In genomic region chr9:80303518-80303917, GRCm38 (mm10) we compare ENCODE assay signal across 11 mouse cellular contexts.
DNase-seq lines count a peak whose midpoint lies in the region; ATAC-seq and TF ChIP-seq lines count a peak whose summit lies in the region.
"Had no signal": no experiment of that assay in that cellular context is flagged by ENCODE, and none has a peak within 500 bp of the region (broad histone marks: within the 10 kb centered on the region; RNA-seq: fewer than 3 reads in every experiment).

No protein-coding gene starts in this region.

- no peaks in the 10 kb centered on the region for H3K27me3 ChIP-seq in forebrain, embryonic 12.5 days
- H3K27me3 ChIP-seq in forebrain, embryonic 11.5 days (ENCODE audit: control insufficient read depth, insufficient read depth, low read length), result no peaks in the 10 kb centered on the region
- H3K27me3 ChIP-seq: hindbrain, embryonic 13.5 days; limb, embryonic 13.5 days had no signal

- intact Hi-C loops in left cerebral cortex, adult 2 months (cut with DNase I), result no loop called here
- intact Hi-C loops in left cerebral cortex, postnatal 10 days (cut with DNase I), result loop anchor here (10.0 kb wide), 1 partner anchor 1331 kb away; the partner anchor contains the start of gene Htr1b

- 0 out of 2 replicates have a peak, but pooled peaks have one; percentile 33 for ATAC-seq in forebrain, embryonic 12.5 days (ENCODE audit: low FRiP score)
- no peak for ATAC-seq in forebrain, embryonic 11.5 days (replicated peaks; ENCODE audit: low FRiP score)
- no peak for ATAC-seq in frontal cortex, adult (ENCODE audit: low TSS enrichment)

- no peak overlapping the region for H3K27ac ChIP-seq in forebrain, embryonic 12.5 days
- H3K27ac ChIP-seq in forebrain, embryonic 11.5 days (ENCODE audit: low read depth, low read length), result no peak overlapping the region
- H3K27ac ChIP-seq in left cerebral cortex, adult 2 months, result no peak overlapping the region
- H3K27ac ChIP-seq: hindbrain, embryonic 13.5 days; limb, embryonic 13.5 days had no signal

- no peak overlapping the region for H3K4me3 ChIP-seq in forebrain, embryonic 12.5 days (replicated peaks)
- H3K4me3 ChIP-seq in forebrain, embryonic 11.5 days (ENCODE audit: low read depth, low read length), result no peak overlapping the region
- H3K4me3 ChIP-seq in left cerebral cortex, adult 2 months, result no peak overlapping the region
- H3K4me3 ChIP-seq: hindbrain, embryonic 13.5 days; limb, embryonic 13.5 days had no signal

- no peak overlapping the region for H3K9ac ChIP-seq in forebrain, embryonic 12.5 days
- no peak overlapping the region for H3K9ac ChIP-seq in forebrain, embryonic 11.5 days (ENCODE audit: low read length)
- H3K9ac ChIP-seq: hindbrain, embryonic 13.5 days; limb, embryonic 13.5 days had no signal

- no peaks in the 10 kb centered on the region for H3K9me3 ChIP-seq in forebrain, embryonic 12.5 days
- H3K9me3 ChIP-seq in forebrain, embryonic 11.5 days (ENCODE audit: control insufficient read depth, low read length), result no peaks in the 10 kb centered on the region
- H3K9me3 ChIP-seq: G1E; hindbrain, embryonic 13.5 days; limb, embryonic 13.5 days had no signal

- H3K4me2 ChIP-seq in forebrain, embryonic 12.5 days, result no peak overlapping the region
- no peak overlapping the region for H3K4me2 ChIP-seq in forebrain, embryonic 11.5 days (ENCODE audit: low read depth, low read length, severe bottlenecking)
- H3K4me2 ChIP-seq: hindbrain, embryonic 13.5 days; limb, embryonic 13.5 days had no signal

- no peak for DNase-seq in forebrain, embryonic 11.5 days (ENCODE audit: low spot score)
- no peak for DNase-seq in left cerebral cortex, adult 2 months (ENCODE audit: extremely low spot score in 1 of 2, low spot score in 2 of 2)
- DNase-seq in left cerebral cortex, postnatal 10 days (ENCODE audit: extremely low spot score in 1 of 2, low spot score in 2 of 2), result no peak
- peak; percentile 23 for DNase-seq in brain, adult 2 months (ENCODE audit: low read depth, low spot score)
- DNase-seq in lung, postnatal 14 days, result peak; percentile 11
- DNase-seq in frontal cortex, postnatal 25 days (ENCODE audit: low spot score in 2 of 2), result no peak

- peaks cover 3% of the 10 kb centered on the region; the same call in 1 of the 2 replicates for H3K4me1 ChIP-seq in forebrain, embryonic 12.5 days
- H3K4me1 ChIP-seq in forebrain, embryonic 11.5 days (replicated peaks; ENCODE audit: control insufficient read depth, insufficient read depth, low read length), result no peaks in the 10 kb centered on the region
- H3K4me1 ChIP-seq: hindbrain, embryonic 13.5 days; limb, embryonic 13.5 days had no signal

- 74% methylated on average over 4 of the region's 4 CpGs for WGBS in forebrain, embryonic 12.5 days
- 80% methylated on average over 4 of the region's 4 CpGs for WGBS in forebrain, embryonic 11.5 days

- peak; percentile 39 for TF ChIP-seq CTCF in left cerebral cortex, adult 2 months (IDR thresholded peaks at IDR 0.05)

- H3K36me3 ChIP-seq in forebrain, embryonic 12.5 days (replicated peaks), result no peaks in the 10 kb centered on the region
- H3K36me3 ChIP-seq in forebrain, embryonic 11.5 days (ENCODE audit: control insufficient read depth, insufficient read depth, low read length), result no peaks in the 10 kb centered on the region
- H3K36me3 ChIP-seq: G1E; hindbrain, embryonic 13.5 days; limb, embryonic 13.5 days had no signal

Comparison
In these comparisons a context has a peak if more than half of its experiments do, and no peak if none do; other contexts are left out.
1. DNase-seq: peak in brain, adult 2 months (single experiment) and lung, postnatal 14 days (single experiment); none in forebrain, embryonic 11.5 days (single experiment), left cerebral cortex, adult 2 months (0 of 2), left cerebral cortex, postnatal 10 days (0 of 2) and frontal cortex, postnatal 25 days (0 of 2).